Mouse (Mus musculus) gastrocnemius, postnatal 4 days (tissue): ENCODE measurements around the gene Kptn. TPM values are rescaled to one million over a fixed set of nuclear protein-coding genes. Genes with fewer than 3 reads are reported as not detected.

Source experiments
- DNase-seq, 2 experiments: peaks; one replicate each; pipeline ENCODE4 v3.0.0; 2021 to 2022; ENCODE audit warnings: low spot score in 2 of 2, mixed read lengths in 2 of 2
- long read RNA-seq, 2 experiments: library from polyadenylated mRNA; stranded (forward); transcript quantifications; one replicate each; pipeline ENCODE4 v2.0.0; 2021
- total RNA-seq, 2 experiments: library from RNA; stranded (reverse); gene quantifications; 2 replicates each; pipeline ENCODE4 v1.2.3; 2021

Kptn gene
- total RNA-seq, result 10 to 100 TPM; 11.7 to 13.9 TPM
- long read RNA-seq, experiment 1, transcript Kptn-201 (12 exons, 1,630 nt), result major isoform, 10 of 10 reads
- long read RNA-seq, experiment 1, partial matches to known transcripts, result 0 of 10 reads
- long read RNA-seq, experiment 1, other reads (novel, unspliced or antisense), result 0 of 10 reads
- long read RNA-seq, experiment 2, transcript Kptn-201 (12 exons, 1,630 nt), result major isoform, 6 of 9 reads
- long read RNA-seq, experiment 2, partial matches to known transcripts, result 2 of 9 reads
- long read RNA-seq, experiment 2, other reads (novel, unspliced or antisense), result 1 of 9 reads

DNA sequence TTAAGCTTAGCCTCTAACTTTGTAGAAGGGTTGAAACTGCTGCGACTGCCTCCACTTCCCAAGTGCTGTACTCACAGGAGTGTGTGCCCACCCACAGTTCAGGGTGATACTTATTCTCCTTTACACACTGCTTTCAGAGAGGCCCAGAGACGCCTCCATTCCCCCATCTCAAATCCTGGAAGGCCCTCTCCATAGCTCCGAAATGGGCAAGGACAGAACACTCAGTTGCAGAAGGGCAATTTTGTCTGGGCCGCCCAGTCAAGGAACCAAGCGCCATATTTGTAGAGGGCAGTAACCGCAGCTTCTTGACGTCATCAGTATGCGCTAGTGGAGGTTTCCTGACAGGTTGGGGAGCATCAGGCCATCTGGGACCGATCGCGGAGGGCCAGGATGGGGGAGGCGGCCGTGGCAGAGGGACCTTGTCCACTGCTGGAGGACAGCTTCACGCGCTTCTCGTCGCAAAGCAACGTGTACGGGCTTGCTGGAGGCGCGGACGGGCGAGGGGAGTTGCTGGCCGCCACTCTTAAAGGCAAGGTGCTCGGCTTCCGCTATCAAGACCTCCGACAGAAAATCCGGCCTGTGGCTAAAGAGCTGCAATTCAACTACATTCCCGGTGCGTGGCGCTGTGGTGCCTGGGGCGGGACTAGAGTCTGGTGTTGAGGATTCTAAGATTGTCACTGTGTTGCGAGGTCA lies at the start of gene Kptn:
Kptn (plus strand) TSS at position 327 of the 693 bp plus-strand sequence.
- peak; percentile 79 to 89 for DNase-seq

DNA sequence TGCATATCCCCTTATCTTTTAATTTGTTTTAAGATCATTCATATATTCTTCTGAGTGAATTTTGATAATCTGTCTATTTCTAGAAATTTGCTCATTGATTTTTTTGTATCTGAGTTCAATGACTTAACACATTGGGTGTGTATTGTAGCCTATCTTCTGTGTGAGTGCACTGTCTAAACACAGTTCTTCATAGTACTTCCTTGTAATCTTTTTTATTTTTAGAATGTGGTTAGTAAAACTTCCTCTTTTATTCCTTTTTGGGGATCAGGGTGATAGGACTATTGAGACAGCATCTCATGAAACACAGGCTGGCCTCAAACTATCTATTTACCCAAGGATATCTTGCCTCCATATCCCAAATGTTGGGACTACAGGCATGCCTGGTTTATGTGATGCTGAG lies 48.8 kb upstream of the Kptn start:
- DNase-seq, result no peak

DNA sequence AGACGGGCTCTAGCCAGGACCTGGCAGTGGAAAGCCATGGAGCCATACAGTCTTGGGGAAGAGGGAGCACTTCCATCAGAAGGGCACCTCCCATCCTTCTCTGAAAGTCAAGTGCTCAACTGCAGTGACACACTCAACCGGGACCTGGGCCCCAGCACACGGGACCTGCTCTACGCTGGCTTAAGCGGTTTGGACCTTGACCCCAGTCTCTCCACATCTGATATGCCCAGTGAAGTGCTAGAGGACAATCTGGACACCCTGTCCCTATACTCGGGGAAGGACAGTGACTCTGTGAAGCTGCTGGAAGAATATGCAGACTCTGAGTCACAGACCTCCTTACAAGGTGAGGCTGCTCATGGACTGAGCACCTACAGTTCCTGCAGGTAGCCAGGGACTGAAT lies 47.8 kb upstream of the Kptn start:
- DNase-seq, result no peak

DNA sequence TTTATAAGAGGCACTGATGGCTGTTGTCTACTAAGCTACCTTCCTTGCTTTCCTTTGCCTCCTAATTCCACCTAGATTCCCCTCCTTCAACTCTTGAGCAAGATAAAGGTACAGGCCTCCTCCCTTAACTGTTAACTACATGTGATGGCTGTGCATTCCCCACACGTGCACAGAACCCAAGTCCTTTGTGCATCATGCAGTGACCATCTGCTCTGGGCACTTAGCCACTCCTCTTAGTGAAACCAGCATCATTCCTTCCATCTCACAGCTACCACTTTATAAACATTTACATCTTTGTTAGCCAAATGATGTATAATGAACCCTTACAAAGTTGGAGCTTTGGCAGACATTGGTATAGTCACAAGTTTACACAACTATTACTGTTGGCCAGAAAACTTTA lies 39.7 kb upstream of the Kptn start:
- no peak for DNase-seq

DNA sequence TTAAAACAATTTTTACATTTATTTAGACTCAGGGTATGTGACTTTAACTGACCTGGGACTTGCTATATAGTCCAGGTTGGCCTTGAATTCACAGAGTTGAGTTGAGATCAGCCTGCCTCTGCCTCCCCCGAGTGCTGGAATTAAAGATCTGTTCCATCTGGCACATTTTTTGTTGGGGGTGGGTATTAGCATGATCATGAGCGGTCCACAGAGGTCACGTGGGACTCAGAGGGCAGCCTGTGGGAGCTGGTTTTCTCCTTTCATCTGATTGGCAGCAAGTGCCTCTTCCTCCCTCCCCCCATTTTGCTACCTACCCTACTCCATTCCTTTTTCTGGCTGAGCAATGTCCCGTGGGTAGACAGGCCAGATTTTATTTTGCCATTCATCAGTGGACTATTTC lies 39.1 kb upstream of the Kptn start:
- no peak for DNase-seq

DNA sequence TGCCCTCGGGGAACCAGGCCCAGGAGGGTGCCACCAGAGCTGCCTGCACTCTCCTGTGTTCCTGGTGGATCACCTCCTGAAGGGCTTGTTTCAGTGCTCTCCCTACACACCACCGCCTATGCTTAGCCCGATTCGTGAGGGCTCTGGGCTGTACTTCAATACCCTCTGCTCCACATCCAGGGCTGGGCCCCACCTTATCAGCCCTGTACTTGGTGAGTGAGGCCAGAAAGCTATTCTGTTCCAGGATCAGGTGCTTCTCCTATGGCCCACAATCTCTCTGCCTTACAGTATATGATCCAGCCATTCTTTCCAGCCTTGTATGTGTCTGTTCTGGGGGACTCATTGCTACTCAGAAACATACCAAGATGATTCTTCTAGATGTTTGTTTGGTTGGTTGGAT lies 36.3 kb upstream of the Kptn start:
- DNase-seq, result no peak

DNA sequence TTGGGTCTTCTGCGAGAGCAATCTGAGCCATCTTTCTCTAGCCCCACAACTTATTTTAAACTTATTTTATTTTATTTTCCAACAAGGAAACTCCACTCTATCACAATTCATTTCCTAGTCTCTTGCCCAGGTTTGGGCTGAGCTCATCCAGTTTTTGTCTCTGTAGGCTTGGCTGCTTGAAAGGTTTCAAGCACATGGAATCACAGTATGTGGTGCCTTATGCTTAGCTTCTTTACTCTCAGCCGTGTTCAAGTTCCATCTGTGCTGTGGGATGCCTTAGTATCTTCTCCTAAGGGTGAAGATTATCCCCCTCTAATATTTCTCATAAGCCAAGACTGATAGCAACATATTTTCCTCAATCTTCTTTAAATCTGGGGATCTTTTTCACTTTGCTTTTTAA lies 32.1 kb upstream of the Kptn start:
- DNase-seq, result no peak

DNA sequence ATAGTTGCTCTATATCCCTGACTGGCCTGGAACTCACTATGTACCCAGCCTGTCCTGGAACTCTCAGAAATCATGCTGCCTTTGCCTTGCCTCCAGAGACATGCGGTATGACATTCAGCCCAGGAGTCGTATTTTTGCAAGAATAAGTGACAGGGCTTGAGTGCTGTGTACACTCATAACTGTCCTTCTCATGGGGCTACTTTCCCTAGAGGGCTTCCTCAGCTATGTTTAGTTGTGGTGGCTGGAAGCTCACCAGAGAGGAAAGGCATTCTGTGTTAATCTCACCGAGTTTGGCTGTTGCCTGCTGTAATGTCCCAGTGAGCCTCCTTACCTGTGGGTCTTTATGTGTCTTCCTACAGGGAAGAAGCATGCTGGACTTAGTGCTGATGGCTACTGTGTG lies 25.1 kb upstream of the Kptn start:
- DNase-seq, result no peak

DNA sequence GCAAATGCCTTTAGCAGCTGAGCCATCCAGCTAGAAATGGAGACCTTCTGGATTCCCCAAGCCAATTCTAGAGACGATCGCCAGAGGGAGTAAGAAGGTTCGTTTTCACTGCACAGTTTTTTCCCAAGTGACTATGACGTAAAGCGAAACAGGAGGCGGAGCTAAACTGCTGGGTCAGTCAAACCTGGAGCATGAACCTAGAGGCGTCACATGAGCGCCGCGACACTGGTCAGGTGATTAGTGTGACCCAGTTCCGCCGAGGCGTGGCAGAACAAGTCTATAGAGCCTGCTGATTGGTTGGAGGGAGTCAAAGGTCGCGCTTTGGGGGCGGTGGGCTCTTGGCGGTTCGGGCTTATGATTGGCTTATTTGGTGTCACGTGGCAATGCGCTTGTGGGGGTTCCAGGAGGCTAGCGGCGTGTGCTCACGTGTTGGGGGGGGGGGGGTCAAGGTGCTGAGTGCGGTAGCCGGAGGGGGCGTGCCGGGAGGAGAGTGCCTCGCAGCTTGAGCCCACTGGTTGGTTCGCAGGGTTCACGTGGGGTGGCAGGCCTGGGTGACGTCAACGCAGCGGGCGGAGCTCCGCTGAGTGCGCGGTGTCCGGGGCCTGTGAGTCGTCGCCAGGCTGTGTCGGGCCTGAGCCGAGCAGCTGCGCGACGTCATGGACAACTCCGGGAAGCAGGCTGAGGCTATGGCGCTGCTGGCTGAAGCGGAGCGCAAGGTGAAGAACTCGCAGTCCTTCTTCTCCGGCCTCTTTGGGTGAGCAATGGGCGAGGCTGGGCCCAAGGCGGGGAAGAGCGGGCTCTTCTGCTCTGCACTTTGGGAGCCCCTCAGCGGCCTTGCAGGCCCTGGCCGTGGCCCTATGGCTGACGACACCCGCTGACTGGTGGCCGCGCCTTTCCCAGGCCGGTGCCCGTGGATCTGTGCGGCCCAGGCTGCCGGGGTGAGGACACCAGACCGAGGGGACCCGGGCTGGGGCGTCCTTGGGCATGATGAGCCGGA lies 21.4 kb upstream of the Kptn start, which contains the start of gene Napa:
Napa (plus strand) TSS at position 438 of the 997 bp plus-strand sequence.
- peak; percentile 93 to 98 for DNase-seq

DNA sequence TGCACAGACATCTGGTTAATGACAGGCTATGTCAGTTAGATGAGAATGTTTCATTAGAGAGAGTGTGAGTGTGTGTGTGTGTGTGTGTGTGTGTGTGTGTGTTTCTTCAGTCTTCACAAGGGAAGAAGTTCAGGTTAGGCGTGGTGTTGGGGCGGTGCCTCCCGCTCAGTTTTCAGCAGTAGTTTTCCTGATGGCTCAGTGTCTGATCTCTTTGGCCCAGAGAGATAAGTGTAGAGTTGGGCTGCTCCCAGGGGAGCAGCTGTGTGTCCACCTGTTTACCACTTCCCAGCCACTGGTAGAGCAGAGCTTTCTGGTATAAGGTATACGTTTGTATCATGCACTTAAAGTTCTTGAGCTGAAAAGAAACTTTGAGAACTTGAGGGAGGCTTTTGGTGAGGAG lies 19.8 kb upstream of the Kptn start:
- DNase-seq, result no peak

DNA sequence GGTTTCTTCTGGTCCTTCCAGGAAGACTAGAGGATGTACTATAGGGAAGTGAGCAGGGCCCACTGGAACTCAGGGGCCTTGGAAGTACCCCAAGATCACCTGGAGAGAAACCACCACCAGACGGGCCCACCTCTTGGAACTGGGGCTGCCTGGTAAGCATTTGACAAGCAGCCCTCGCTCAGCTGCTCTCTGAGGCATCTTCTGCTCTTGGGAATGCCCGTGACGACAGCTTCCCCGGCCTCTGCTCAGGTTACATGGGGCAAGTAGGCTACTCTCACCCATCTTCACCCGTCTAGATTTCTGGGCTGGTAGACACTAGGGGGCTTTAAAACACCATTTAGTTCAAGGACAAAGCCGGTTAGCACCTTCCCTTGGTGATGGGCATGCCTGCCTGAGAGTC lies 18.6 kb upstream of the Kptn start:
- DNase-seq, result no peak

DNA sequence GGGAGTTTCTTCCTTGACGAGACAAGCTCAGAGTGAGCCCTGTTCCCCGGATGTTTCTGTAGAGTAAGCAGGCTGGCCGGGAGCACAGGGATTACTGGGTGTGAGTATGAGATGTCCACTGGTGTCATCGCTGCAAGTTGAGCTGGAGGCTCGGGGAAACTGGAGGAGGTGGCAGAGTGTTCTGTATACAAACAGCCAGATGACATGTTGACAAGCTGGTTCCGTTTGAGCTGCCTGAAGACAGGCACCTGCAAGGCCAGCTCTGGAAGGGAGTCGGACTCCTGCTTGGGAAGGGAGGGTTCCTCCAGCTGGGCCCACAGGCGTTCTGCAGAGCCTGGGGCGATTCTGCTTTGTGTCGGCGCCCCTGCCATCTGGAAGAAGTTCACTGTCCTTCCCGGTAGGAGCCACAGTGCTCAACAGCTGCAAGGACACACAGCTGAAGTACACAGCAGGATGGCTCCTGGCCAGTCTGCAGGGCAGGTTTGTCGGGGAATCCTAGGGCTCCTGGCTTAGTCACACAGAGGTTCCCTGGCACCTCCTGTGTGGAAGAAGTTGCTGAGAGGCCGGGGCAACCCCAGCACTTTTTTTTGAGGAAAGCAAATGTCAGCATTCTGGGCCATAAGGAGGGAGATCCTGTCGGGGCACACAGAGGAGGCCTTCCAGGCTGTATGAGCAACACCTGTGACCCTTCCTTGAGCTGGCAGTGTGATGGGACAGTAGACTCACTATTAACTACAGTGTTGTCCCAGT lies 17.8 kb upstream of the Kptn start:
- DNase-seq, result peak in 1 of 2 experiments; percentile 24

DNA sequence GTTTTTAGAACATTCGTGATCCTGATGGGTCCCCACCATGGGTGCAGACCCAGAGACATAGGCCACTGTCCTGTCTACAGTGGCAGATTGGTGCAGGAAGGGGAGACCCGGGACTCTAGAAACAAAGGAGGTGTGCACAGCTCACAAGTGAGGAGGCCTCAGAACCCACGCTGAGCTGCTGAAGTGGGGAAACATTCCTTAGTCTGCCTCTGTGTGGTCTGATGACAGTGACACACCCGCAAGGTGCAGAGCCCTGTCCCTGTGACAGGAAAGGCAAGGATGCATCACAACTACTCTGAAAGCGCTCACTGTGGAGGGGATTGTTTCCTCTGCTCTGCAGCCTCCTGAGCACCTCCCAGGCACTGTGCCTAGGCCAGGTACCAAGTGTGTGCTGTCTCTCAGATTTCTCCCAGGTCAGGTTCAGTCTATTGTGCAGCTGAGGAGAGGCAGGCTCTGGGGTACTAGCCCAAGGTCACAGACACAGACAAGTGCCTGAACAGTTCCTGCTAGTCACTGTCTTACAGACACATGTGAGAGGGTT lies 16.9 kb upstream of the Kptn start:
- no peak for DNase-seq

DNA sequence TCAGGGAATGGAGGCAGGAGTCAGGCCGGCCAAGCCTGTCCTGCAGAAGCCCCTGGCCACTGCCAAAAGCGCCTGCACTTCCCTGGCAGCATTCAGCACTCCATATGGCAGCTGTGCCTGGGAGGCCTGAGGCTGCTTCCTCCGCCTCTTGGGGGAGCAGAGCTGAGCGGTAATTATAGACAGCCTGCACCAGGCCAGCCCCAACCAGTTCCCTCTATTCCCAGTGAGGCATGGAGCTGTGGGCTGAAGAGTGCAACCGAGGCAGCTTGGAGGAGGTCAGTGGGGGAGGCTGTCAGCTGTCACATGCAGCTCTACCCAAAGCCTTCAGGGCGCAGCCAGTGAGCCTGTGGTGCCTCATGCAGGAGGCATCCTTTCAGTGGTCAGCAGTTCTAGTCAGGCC lies 15.9 kb upstream of the Kptn start:
- DNase-seq, result peak in 1 of 2 experiments; percentile 31

DNA sequence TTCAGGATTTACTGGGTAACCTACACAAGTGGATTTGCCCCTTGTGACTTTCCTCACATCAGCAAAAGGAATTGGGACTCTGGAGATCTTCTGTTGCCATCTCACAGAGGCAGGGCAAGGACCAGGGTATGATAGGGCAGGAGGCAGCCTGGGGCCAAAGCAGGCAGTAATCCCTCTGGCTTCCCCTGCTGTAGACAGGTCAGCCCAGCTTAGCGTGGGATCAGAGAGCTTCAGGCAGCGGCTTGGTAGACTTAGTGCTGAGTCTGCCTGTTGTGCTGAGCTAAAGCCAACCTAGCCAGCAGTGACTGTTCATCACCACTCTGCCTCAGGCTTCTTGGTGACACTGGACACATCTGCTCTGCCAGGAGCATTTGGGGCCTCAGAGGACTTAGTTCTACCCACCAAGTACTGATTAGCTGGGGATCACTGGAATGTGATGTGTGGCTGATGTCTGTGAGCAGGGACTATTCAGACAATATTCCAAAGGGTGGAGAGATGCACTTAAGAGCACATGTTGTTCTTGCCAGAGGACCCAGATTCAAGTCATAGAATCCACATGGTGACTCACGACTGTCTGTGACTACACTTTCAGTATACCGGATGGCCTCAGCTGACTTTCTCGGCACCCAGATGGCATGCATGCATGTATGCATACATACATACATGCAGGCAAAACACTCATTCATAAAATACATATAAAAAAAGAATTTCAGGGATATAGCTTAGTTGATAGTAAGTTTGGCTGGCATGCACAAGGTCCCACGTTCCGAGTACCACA lies 14.9 kb upstream of the Kptn start:
- no peak for DNase-seq

DNA sequence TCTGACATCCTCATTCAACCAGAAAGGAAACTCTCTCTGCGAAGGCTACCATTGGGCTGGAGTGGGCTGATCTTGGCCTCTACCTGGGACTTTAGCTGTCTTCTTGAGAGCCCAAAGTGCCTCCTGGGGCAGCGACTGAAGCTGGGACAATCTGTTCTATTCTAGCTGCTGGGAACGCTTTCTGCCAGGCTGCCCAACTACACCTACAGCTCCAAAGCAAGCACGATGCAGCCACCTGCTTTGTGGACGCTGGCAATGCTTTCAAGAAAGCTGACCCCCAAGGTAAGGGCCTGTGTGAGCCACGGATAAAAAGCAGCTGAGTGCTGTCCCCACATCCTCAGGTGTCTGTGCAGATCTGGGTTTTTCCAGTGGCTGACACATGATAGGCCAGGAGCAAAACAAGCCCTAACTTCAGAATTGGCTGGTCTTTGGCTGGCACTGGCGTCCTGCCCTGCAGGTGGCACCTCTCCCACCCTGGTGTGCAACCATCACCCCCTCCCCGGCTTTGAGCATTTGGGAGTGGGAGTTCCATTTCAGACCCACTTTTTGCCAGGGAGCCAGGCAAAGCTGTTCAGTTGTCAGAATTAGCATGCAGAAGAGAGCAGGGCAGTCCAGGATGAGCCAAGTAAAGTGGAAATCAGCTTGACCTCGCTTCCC lies 10.7 kb upstream of the Kptn start:
- DNase-seq, result no peak

DNA sequence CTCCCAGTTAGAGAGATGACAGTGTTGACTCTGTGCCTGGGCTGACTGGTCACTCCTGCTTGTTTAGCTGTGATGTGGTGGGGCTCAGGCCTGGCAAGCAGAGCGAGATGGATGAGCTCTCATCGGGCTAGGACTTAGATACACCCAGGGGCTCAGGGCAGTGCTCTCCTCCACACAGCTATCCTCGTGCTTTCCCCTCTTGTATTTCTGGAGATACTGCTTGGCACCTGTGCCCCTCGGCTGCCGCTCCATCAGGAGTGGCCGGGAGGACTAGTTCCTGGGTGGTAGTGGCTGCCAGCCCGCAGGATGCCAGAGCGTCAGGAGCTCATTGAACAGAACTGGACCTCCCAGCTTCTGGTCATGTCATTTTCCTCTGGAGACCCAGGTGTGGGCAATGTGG lies 9.5 kb upstream of the Kptn start:
- no peak for DNase-seq

DNA sequence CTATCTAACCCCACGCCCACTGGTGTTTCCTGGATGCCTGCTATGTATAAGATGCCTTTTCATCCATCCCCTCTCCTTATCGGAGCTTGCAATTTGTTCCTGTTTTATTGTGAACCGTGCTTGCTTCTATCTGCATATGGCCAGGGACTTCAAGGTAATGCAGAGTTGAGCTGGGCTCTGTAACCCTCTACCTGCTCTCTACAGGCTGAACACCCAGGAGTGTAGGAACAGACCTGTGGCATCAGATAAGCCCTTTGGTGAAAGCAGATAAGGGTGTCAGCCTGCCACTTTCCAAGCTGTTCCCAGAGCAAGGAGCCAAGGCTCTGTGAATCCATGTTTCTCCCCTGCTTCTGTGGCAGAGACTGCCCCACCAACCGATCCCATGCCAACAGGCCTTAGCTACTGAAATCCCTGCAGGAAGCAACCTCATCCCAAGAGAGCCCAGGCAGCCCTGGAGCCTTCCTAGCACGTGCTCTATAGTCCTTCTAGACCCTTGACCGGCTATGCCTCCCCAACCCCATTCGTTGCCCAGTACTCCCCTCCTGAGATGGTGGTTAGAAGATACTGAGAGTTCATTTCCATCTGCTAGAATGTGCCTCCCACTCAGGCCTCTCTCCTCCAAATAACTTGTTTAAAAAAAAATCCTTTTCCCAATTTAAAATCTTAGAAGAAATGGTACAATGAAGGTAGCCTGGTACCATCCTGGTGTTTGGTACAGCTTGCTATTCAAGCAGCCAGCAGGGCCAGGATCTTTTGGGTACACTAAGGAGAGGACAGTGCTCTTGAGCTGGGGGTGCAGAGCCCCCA lies 8.2 kb upstream of the Kptn start:
- DNase-seq, result no peak
